Mouse (Mus musculus) hematopoietic stem cell, adult 5-6 weeks (primary cell): ENCODE measurements around the gene Kcnb1. TPM values are rescaled to one million over a fixed set of nuclear protein-coding genes. Genes with fewer than 3 reads are reported as not detected.

Experiments used
- ATAC-seq, 2 experiments: fragments of 125-278 bp in 1 of 2; replicated peaks in 1 of 2; 2 replicates each; pipeline ENCODE4 v1.8.0; 2016 to 2017; ENCODE audit warnings: inconsistent platforms in 2 of 2, mild to moderate bottlenecking in 2 of 2, moderate number of reproducible peaks in 2 of 2, low read depth in 1 of 2, moderate TSS enrichment in 1 of 2; ENCODE audit not compliant: low FRiP score in 2 of 2, poor library complexity in 2 of 2, severe bottlenecking in 2 of 2, insufficient read depth in 1 of 2, low TSS enrichment in 1 of 2
- total RNA-seq: library from RNA; stranded (forward); fragments of 172-1452, 232-1000 nt; gene quantifications from 2 replicates; pipeline ENCODE4 v1.2.3, GENCODE M21; 2017

Gene Kcnb1
- total RNA-seq, result 1.4 and 2.6 TPM in 2 replicates

DNA sequence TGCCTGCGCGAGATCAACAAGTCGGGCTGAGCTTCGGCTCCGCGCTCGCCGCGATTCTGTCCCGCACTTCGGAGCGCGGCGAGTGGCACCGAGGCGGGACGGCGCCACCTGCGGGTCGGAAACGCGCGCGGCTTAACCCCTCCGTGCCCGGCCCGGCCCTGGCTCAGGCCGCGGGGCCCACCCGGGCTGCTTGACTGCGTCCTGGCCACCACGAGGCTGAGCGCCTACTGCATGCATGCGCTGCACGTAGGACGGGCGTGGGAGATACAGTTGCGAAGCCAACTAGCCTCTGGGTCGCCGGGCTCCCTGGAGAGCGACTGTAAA, at the start of gene Kcnb1:
Kcnb1 (minus strand) TSS at position 80 of the 324 bp plus-strand sequence.
- 0 out of 4 replicates have a peak, but pooled peaks of 1 of the 2 experiments have one; percentile 25 for ATAC-seq

DNA sequence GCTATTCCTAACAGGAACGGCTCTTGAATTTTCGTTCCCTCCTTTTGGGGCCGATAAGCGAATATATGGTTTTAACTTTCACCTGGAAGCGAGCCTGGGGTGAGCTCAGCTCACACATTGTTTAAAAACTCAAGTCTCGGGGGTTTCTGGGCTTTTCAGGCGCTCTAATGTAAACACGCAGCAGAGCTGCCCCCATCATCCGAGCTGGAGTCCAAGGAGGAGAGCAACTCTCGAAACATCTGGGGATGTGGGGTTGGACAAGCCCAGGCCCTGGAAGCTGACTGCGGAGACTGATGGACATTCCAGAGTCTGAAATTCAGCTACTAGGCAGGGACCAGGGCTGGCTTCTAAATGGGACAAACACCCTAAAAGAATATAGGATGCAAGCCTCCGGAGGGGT, 49.3 kb upstream of the Kcnb1 start:
- ATAC-seq, result no peak

DNA sequence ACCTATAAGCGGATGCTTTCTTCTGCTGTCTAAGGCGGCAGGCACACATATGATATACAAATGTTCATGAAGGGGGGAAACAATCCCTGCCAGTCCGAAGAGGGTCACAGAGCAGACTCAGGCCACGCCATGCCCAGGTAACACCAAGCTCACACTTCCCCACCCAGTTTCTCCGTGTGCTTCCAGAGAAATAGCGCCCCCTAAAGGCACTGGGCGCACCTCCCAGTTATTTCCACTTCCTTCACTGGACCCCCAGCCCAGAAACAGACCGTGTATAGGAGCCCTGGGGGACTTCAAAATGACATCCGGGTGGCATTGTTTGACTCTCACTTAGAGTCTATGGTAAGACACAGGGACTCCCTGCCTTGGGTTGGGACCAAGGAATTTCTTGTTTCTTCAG, 47.3 kb upstream of the Kcnb1 start:
- ATAC-seq, result no peak

DNA sequence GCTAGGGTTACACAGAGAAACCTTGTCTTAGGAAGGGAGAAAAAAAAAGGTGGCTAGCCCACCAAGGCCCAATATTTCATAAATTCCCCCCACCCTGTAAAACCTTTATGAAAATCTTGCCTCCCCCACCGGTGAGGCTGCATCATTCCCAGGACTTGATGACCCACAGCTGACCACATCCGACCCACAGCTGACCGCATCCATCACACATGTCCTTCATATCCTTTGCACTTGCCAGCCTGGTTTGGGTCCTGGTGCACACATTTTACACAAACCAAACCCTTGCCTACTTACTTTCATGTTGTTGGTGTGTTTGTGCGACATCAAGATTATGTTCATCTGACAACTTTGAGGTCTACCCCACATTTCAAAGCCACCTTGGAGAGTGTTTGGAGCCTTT, 46.2 kb upstream of the Kcnb1 start:
- ATAC-seq, result no peak

DNA sequence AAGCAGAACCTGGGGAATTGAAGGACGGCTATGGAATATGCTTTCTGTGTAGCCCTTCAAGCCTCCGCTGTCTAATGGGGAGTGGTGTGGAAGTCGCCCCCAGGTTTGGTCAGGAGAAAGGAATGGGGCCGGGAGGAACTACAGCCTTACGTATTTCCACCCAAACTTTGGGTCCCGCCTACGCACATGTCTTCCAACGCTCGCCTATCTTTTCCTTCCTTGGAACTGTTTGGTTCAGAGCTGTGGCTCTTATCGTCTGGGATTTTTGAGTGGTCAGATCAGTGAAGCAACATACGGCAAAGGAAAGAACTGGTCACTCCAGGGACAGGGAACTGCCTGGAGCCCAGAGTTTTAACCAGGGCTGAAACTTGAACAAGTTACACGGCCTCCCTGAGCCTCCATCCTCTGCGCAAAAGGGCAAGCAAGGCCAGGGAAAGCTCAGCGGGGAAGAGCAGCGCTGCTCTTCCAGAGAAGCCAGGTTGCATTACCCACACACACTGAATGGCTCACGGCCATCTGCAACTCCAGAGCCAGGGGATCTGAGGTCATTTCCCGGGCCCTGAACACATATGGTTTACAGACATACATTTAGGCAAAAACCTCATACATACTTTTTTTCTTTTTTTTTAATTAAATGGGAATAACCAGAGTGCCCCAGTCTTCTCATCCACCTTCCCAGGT, 45.5 kb upstream of the Kcnb1 start:
- ATAC-seq, result no peak

DNA sequence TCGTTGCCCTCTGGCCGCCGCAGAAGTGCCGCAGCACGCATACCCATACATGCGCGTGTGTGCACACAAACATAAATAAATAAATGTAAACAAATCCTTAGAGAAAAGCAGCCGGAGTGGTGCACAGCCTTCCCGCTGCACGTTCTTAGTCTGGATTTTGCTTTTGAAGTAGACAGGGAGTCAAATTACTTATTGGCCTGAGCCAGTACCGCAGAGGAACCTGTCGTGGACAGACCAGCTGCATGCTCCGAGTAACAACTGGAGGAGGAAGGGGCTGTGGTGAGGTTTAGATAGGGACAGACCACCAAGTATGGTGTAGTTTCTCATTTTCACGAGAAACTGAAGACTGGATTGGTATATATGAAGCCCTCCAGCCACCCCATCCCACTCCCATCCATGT, 43.8 kb upstream of the Kcnb1 start:
- ATAC-seq, result no peak

DNA sequence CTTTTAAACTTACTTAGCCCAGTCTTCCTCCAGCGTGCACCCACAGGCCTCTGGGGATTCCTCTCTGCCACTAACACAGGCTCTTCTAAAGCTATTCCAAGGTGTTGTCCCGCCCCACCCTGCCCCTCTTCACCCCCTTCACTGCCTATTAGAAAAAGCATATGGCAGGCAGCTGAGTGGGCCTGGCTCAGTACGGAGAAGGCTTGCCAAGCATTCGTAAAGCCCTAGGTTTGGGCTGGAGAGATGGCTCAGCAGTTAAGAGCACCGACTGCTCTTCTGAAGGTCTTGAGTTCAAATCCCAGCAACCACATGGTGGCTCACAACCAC, 43.0 kb upstream of the Kcnb1 start:
- no peak for ATAC-seq

DNA sequence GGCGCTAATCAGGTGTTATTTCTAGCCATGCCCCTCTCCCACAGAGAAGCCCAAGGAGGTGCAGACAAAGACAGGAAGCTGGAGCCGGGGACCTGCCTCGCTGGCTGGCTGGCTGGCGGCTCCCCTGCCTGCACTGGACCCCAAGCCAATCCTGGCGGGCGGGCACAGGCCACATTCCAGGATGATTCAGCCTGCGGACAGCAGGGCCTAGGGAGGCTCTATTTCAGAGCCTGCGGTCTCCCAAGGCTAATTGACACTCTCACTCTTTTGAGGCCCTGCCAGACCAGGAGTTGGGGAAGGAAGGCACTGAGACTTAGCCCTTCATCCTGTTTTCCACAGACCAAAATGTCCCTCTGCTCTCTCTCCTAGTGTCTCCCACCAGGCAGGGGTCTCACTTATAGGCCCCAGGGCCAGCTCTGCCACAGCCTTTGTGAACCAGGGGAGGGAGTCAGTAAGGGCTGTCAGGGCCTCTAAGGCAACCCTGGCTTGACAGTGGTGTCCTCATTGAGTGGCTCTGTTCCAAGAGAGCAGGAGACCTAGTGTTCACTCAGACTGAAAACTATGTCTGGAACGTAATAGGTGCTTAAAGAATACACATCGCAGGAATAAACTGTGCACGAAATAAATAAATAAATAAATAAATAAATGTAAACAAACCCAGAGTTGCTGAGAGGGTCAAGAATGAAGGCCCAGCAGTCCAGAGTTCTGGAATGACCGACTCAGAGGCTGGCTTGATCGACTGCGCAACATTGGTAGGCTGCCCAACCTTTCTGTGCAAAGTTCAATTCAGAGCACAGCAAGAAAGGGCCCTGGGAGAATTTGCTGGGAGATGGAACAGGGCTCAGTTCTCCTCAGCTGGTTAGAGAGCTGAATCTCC, 42.4 kb upstream of the Kcnb1 start:
- ATAC-seq, result no peak

DNA sequence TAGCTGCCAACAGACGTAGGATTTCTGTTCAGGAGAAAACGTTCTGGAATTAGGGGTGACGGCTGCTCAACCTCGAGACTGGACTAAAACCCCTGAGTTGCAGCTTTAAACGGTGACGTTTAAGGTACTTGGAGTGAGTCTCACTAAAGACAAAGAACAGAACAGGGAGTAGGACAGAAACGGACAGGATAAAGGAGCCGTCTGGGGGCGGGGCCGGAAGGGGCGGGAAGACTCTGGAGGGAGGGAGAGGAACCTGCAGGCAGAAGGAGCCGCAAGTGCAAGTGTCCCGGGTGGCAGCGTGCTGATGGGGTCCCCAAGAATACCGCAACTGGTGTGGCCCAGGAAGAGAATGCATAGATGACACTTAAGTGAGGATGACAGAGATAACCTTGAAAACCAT, 40.6 kb upstream of the Kcnb1 start:
- ATAC-seq, result no peak

DNA sequence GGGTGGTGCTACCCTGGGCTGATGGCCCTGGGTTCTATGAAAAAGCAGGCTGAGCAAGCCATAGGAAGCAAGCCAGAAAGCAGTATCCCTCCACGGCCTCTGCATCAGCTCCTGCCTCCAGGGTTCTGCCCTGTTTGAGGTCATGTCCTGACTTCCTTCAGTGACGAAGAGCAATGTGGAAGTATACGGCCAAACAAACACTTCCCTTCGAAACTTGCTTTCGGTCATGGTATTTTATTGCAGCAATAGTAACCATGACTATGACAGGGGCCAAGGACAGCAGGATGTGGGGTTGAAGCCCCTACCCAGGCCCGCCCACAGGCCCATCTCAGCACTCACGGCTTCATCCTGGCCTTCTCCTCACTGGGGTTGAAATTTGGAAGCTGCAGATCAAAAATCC, 35.0 kb upstream of the Kcnb1 start:
- no peak for ATAC-seq

DNA sequence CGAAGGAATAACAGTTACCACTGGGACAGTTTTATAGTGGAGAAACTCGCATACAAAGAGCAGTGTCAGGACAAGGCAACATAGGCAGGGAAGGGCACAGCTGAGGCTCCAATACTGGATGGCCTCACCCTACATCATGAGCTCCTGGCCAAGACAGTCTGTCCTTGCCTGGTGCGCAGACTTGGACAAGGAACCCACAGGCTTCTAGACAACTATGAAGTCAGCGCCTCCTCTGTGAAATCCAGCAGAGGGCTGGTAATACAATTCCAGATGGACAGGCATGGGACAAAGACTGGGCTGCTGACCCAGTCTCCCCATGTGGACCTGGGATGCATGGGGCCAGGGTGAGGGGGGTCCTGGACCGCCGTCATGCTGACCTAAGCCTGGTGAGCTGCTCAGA, 34.2 kb upstream of the Kcnb1 start:
- ATAC-seq, result no peak

DNA sequence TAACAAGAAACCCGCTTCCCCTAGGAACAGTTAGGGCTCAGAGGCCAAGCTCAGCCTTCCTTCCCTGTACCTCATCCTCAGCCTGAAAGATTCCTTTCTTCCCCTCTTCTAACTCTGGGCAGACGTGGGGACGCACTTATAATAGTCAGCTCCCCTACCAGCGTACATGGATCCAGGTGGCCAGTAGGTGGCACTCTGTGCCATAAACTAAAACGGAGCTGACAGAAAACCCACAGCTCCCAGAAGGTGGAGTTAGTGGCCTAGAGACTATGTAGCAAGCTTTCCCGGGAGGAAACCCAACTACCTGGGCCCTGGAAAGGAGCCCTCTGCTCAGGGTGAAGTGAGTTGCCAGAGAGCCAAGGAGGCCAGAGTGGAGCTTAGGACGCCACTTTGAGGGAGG, 32.2 kb upstream of the Kcnb1 start:
- ATAC-seq, result peak; percentile 74 to 82

DNA sequence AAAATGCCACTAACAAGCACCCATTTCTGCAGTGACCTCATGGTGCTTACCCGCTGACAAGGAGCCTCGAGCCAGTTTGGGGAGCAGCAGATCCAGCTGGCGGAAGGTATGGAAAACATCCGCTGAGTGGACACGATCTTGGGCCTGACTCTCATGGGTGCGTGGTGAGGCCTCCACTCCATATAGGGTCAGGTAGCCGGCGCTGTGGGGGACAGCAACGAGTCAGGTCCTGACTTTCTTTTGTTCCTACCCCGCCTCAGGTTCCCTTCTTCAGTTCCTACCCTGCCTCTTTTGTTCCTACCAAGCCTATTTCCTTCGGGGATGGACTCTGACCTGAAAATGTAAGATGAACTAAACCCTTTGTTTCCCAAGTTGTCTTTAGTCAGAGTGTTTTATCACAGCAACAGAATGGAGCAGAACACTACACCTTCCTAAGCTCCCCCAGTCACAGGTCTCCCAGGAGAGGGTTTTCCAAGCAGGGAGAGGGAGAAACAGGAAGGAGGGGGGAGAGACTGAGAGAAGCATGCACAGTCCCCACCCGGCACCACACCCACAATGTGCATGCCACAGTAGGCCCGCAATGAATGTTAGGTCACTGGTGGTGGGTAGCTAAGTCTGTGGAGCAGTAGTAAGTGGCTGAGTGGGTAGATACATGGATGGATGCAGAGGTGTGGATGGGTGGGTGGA, 31.3 kb upstream of the Kcnb1 start:
- ATAC-seq, result no peak

DNA sequence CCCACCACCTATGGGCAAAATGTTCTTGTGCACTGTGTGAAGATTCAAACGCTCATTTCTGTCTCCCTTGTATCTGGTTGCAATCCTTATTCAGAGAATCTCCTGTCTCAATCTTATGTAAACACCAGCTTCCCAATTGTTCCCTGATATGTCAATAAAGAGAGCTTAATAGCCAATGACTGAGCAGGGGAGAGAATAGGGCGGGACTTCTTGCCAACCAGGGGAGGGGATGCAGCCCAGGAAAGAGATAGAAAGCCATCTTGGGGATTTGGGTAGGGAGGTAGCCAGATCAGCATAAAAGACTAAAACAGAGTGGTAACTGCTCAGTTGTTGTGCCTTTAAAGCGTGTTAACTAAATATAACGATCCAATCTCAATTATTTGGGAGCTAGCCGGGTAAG, 30.8 kb upstream of the Kcnb1 start:
- ATAC-seq, result no peak

DNA sequence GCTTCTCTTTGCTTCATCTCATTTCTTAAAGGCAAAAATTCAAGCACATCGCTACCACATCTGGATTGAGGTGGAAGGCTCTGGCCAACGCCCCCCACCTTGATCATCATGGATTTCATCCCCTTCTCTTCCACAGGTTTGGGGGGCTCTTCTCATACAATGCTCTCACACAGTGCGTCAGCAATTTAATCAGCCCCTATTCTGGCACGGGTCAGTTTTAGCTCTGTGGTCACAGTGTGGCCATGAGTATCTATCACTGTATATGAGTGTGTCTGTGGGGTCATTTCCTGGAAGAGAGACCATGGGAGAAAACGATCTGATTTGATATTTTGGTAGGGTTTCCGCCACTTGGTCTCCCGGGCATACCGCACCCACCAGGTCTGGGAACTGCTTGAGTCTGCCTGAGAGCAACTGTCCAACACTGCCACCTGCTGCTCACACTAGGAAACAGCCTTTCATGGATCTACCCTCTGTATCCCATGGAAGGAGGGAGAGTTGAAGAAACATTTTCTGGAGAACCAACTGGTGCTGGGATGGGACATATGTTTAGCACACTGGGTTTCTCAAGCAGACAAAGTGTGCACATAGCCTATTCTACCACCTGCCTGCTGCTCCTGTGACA, 29.3 kb upstream of the Kcnb1 start:
- peak; percentile 61 to 85 for ATAC-seq

DNA sequence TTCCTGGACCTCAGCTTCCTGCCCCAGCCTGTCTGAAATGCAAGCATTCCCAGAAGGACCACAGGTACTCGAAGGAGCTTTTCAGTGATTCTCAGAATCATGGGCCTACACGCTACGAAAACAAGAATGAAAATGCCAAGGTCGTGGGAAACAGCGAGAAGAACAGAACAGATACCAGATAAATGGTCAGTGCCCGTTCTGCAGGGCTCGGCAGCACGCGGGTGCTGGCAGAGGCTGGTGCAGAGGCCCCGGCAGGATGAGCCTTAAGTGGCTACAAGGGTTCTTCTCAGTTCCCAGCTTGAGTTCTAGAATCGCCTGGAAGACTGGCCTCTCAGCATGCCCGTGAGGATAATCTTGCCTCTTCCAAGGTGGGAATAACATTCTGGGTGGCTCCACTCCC, 23.7 kb upstream of the Kcnb1 start:
- no peak for ATAC-seq

DNA sequence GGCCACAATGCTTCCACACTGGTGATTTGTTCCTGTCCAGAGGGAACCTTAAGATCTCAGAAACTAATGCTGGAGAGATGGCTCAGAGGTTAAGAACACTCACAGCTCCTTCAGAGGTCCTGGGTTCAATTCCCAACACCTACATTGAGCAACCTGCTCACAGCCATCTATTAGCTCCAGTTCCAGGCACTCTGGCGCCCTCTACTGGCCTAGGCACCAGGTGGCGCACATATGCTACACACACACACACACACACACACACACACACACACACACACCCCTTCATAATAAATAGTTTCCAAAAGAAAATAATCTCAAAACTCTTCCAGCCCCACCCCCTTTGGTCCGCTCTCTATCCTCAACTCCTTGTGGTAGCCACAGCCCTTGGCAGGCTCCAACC, 23.1 kb upstream of the Kcnb1 start:
- ATAC-seq, result no peak

DNA sequence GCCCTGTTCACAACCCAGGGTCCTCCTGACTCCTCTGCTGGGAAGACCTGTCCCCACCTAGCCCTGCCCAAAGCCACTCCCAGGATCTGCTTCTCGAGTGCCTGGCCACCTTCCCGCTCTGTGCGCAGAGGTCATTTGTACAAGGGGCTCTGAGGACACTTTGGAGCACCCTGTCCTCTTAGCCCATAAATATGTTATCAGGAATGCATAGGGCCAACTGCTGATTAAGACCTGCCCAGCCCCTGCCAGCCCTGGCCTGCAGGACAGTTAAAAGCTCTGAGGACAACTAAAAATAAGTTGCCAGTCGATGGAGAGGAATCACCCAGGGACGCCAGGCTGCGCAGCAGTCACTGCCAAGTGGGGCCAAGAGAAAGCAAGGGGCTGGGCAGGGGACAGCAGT, 22.6 kb upstream of the Kcnb1 start:
- ATAC-seq, result no peak
